Mouse (Mus musculus): ENCODE data around the gene Pln. TPM values are rescaled to one million over a fixed set of nuclear protein-coding genes. Genes with fewer than 3 reads are reported as not detected.

Pln gene
- total RNA-seq, 2 experiments from 2014 or later = 4,397 to 5,124 TPM

DNA sequence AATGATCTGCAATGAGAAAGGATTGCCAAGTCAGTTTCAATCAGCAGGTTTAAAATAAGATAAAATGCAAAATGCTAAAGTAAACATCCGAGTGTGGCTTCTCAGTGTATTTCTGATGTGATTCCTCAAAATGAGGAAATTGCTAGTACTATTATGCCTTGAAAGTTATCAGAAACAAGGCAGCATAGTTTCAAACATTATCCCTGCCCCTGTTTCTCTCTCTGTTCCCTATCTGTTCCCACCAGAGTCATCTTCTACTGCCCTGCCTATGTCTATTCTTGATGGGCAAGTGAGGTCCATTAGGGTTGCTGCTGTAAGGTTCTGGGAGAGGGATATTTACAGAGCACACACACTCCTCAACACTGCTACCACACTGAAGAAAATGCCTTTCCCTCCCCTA is 11.8 kb downstream of the Pln start:
- no peak for DNase-seq
- intact Hi-C loops (cut with DNase I) = loop anchor here (2.0 to 10.0 kb wide), 4 partner anchors 30 to 446 kb away; partner anchors contain the start of gene Cep85l

DNA sequence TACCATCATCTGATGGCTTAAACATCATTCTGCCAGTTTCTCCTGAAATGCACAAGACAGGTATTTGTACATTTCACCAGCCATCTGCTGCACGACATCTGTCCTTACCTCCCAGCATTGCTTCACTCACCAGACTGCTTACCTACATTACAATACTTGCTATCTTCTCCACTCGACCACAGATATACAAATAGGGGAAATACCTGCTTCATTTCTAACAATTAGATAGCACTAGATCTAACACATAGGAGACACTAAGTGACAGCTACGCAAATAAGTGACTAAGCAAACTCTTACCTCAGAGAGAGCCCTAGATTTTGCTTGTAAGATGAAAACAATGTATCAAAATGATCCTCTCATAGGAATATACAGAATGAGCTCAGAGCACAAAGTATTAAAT is 16.2 kb downstream of the Pln start:
- DNase-seq = no peak
- intact Hi-C loops (cut with DNase I) = no loop called here

DNA sequence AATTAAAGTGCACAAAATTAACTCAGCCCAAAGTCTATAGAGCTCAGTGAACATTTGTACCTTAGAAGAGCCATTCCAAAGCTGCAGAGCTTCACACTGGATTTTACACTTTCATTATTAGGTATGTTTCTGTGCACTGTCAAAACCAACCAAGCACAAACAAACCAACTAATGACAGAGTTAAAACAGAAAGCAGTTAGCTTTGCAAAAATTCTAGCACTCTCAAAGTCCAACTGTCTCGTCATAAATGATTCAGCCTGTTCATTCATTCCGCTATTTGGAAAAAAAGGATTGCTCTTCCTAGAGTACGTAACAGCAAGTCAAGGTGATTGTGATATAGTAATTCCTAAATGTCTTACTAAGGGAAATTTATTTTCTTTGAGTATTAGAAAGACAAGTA is 21.5 kb downstream of the Pln start:
- intact Hi-C loops (cut with DNase I) = no loop called here
- DNase-seq = no peak

DNA sequence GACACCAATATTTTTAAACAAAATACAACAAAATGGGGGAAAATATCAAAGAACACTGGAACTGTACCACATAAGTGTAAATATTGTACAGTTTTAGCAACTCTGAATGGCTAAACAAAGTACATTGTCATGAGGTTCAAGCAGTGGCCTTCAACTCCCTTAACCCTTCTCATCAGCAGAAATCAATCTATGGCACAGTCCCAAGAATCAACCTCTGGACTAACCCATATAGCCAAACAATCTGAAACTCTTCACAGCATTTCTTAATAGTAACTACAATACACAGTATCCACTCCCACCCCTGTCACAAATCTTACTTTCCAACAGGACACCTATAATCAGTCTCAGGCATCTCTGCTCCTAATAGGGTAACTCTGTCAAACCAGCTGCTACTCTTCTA is 26.8 kb downstream of the Pln start:
- no peak for DNase-seq
- intact Hi-C loops (cut with DNase I) = no loop called here

DNA sequence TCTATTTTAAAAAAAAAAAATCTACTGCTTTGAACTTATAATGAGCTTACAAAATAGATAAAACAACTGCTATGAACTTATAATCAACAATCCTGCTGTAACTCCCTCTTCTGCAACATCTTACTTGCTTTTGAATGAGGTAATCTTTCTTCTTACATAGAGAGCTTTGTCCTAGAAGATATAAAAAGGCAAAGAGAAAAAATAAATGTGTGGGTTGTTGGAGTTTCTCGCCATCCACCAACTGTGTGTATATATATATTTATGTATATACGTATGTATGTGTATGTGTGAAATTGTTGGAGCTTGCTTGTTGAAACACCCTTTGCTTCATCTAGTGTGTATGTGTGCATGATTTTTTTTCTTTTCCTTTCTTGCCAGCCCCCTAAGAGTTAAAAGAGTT is 29.8 kb downstream of the Pln start:
- intact Hi-C loops (cut with DNase I) = no loop called here
- DNase-seq = no peak

DNA sequence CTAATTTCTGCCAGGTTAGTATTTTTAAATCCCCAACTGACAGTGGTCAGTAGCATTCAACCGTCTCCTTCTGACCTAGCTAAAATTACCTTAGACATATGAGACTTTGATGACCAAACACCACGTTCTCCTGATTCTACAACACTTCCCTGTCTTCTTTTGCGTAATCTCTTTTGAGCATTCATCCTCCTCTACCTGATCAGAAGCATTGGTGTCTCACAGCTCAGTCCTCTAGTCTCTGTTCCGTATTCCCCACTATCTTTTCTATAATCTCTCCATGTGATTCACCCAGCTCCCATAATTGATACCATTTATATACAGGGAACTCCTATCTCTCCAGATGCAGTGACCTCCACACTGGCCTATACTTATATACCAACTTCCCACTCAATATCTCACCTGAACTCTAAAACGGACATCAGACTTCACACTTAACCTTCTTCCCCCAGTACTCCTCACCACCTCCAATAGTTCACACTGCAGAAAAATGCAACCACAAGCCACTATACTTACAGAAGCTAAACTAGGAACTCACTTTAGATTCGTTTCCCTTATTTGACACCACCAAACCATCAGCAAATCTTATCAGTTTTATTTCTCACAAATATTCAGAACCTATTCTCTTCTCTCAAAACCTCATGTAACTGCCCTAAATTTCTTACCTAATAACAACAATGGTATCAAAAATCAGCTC is 36.6 kb downstream of the Pln start:
- intact Hi-C loops (cut with DNase I) = no loop called here
- no peak for DNase-seq

DNA sequence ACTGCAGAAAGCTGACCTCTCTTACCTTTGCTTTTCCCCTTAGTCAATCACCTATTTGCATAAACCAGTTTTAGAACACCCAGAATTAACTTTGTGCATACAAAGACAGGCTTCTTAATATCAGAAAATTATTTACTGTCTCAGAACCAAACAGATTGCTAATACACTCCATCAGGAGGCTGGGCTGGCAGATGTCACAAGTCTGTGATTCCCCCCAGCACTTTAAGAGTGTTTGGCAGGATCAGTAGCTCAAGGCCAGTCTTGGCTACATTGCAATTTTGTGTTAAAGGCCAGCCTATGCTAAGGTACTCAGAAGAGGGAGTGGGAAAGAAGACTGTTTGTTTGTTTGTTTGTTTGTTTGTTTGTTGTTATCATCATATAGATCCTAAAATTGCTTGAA is 39.6 kb downstream of the Pln start:
- peak in 1 of 2 experiments; percentile 21 for DNase-seq
- intact Hi-C loops (cut with DNase I) = no loop called here

DNA sequence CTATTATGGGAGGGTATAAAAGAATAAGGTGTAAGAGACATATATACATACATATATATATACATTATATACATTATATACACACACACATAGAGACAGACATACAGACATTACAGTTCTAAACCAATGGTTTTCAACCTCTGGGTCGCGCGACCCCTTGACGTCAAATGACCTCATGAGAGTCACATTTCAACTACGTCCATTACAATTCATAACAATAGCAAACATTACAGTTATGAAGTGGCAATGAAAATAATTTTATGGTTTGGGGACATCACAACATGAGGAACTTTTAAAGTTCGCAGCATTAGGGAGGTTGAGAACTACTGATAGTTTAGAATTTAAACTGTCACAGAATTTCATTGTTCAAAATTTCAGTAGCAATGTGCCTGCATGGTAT is 40.8 kb downstream of the Pln start:
- intact Hi-C loops (cut with DNase I) = loop anchor here (2.0 kb wide), 3 partner anchors 29 to 89 kb away; no protein-coding TSS in a partner anchor
- no peak for DNase-seq

DNA sequence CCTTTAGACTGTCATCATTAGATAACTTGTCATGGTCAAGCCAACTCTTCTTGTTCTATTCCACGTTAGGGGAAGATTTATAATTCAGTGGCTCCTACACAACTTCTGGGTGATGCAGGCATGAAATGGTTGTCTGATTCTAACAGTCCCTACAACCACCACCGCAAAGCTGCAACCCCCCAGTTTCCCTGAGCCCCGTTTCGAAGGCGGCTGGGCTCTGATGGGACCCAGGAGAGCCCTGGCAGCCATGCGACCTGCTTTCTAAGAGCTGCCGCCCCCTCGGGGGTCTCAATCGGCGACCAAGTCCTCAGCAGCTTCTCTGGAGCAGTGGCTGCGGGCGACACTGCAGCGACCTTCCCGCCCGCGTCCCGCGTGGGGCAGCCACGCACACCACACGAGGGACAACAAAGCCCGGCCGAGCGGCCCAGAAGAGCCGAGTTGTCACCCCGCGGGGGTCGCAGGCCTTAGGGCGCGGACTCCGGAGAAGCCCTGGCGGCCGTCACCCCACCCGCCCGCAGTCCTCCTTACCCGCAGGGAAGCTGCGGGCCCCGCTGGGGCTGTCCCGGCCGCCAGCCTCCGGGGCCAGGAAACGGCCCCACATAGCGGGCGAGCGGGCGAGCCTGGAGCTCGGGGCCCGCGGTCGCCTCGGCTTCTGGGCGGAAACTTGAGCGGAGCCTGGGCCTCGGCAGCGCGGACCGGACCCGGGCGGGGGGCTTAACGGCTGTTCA is 41.7 kb downstream of the Pln start:
- intact Hi-C loops (cut with DNase I) = loop anchor here (2.0 kb wide), 3 partner anchors 30 to 88 kb away; no protein-coding TSS in a partner anchor
- DNase-seq = peak in 1 of 2 experiments; percentile 72

DNA sequence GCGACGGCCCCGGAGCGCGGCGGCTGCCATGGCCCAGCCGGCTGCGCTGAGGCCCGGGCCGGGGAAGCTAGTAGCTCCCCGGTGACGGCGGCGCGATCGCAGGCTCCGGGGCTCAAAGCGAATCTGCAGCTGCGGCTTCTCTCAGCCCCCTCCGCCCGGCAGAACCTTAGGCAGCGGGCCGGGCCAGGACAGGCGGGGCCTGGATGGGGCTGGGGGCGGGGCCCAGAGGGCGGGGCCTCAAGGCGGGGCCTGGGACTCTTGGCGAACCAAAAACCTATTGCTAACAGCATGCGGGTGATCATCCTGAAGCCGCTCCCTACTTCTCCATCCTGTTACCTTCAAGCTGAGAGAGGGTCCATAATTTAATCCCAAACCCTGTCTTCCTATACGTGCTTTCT is 42.2 kb downstream of the Pln start, which contains the start of gene Cep85l:
Gene Cep85l, minus strand, starts transcription at position 239 of the 398 bp plus-strand sequence.
- intact Hi-C loops (cut with DNase I) = loop anchor here (2.0 kb wide), 3 partner anchors 31 to 87 kb away; no protein-coding TSS in a partner anchor
- DNase-seq = peak; percentile 91 to 93

DNA sequence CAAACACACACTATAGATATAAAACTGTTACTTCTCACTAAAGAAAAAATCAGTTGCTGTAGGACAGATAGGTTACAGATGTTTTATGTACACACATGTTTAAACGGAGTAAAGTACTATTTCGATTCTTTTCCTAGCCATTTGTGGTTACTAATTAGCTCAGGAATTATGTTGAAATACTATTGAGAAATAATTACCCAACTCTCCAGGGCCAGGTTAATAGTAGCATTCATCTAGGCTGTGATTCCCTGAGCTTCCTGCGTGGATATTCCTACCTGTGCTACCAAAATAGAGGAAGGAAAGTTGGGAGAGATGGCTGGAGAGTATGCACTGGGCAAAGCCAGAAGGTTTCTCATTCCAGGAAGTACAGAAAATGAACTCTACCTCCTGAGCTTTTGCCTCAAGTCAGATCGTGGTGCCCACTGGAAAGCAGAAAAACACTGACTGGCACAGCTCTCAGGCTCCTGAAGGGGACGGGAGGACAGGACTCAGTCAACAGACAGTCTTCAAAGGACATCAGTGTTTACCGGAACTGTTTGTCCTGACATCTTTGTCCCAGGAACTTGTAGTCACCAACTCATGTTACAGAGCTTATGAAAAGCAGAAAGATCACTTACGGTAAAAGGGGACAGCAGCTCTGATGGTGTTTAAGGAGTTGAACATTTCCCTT is 45.4 kb downstream of the Pln start:
- no peak for DNase-seq
- intact Hi-C loops (cut with DNase I) = no loop called here

DNA sequence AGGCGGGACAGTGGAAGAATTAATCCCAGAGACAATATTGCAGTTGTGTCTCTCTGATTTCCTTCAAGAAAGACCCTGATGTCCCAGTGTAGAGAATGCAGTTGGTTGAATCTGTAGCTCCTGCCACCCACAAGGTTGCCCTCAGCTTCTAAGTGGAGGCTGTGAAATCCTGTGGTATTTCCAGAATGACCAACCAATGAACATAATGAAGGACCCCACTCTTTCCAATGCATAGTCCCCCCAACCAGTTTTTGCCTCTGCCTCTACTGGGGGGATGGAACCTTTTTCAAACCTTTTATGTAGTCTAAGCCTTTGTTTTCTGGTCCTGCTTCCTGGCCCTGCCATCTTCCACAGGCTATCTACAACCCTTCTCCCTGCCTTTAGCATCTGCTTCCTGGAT is 47.4 kb downstream of the Pln start:
- DNase-seq = no peak
- intact Hi-C loops (cut with DNase I) = no loop called here

DNA sequence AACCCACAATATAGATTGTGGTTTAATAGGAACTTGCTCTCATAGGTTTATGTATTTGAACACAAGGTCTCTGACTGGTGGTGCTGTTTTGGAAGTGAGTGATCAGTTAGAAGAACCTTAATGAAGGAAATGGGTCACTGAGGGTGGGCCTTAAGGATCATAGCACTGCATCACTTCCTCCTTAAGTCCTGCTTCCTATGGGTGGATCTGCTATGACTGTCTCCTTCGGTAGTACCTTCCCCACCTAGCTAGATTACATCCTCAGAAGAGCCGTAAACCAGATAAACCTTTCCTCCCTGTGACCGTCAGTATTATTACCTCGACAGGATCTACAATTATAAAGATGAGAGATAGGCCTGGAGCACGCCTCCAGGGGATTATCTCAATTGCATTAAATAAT is 48.0 kb downstream of the Pln start:
- no peak for DNase-seq
- intact Hi-C loops (cut with DNase I) = no loop called here

DNA sequence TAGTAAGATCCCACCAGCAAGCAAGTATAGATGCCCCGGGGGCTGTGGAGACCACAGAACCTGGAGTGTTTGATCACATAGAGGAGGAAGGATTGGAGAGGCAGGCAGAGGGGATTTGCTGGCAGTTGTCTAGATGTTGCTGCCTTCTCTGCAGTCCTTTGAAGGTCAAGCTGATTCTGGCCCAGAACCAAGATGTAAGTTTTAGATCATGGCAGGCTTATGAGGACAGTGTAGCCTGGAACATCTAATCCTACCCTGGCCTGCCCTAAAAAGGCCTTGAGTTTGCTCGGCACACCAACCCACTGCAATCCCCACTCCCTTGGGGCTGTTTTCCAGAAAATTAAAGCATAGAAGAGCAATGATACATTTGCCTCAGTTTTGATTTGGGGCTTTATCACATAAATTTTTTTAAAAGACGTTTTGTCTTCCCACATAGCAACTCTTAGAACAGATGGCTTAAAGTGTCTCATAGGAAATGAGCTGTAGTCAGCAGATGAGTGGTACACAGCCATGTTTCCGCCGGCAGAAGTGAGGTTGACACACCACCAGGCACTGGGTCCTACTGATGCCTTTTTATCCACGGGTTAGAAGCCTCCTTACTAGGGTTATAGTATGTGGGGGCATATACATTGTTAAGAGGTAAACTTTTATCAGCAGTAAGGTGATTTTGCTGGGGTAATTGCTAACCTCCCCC is 50.9 kb downstream of the Pln start:
- intact Hi-C loops (cut with DNase I) = no loop called here
- no peak for DNase-seq

DNA sequence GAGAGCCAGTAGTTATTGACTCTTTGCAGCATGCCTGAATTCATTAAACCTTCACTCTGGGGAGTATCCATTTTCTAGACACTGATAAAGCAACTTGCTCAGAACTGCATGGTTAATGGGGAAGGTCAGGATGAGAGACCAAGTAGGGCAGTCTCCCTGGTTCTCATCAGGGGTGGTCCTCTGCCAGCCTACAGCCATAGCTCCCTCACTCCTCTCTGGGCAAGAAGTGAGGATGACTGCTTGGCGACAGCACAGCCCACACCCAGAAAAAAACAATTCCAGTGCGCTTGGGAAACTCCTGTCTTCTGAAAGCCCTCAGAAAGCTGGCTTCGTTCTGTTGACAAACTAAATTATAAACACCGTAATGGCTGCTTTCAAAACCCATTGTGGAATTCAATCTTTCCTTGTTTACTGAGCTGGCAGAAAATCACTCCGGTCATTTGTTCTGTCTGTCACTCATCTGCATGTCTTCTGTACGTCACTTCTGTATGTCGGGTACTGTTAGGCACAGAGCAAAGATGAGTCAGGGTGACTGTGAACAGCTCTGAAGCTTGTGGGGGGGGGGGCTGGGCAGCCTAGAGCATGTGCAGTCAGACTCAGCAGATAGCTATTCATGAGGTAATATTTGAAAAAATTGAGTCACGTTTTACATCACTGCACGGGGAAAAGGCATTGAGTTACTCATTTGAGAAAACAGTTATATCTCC is 57.6 kb downstream of the Pln start:
- DNase-seq = no peak
- intact Hi-C loops (cut with DNase I) = no loop called here

Other genes with a start within 250 kb of the Pln start
- 10 to 100 TPM; 18.8 to 20.9 TPM for gene Cep85l, start 42.3 kb downstream of the Pln start, total RNA-seq (2021)